Mouse (Mus musculus) leukemia stem cell, adult 10-12 weeks (primary cell): Measurements from ENCODE around the gene Sstr5. TPM values are rescaled to one million over a fixed set of nuclear protein-coding genes. Genes with fewer than 3 reads are reported as not detected.

ENCODE experiments used
- polyA plus RNA-seq: library from polyadenylated mRNA; stranded (reverse); fragments of >175 nt; gene quantifications from 2 replicates; pipeline ENCODE4 v1.2.3, GENCODE M21; 2012; ENCODE audit warnings: low replicate concordance

The Sstr5 gene
- polyA plus RNA-seq: not detected in 2 replicates

DNA sequence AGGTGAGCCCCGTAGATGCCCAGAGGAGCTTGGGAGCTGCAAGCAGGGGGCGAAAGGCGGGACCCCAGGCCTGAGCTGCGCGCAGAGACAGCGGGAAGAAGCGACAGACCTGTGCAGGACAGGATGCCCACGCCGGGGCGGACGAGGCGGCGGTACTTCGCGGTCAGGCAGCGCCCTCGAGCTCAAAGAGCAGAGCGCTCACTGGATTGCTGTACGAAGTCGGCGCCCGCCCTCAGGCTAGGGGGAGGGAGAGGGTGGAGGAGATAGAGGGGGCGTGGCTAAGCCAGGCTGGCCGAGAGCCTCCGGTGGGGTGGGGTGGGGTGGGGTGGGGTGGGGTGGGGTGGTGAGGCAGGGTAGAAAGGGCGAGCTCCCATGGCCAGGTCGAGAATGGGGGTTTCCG lies at the start of gene Sstr5:
Gene Sstr5 (minus strand): TSS at position 276 of the 400 bp plus-strand sequence.

DNA sequence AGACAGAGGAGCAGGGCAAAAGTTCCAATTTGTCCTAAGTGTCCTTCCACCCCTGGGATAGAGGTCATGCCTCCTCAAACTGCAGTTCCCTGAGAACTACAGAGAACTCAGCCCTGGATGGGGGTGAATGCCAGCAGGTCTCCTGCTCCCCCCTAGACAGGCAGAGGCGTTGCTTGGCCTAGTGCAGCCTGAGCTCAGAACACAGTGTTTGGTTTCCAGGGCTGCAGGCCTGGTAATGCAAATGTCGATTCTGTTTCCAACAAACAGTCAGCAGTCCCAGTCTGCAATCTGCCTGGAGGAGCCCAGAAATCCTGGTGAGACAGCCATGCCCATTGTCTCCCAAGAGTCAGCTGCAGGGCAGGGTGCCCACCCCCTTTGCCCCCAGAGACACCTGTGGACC lies 42.8 kb downstream of the Sstr5 start, which contains the start of gene Tekt4:
Gene Tekt4 (plus strand): TSS at position 344 of the 400 bp plus-strand sequence.

Other genes with a start within 250 kb of the Sstr5 start
- gene Baiap3, start 240.9 kb downstream of the Sstr5 start, polyA plus RNA-seq: 0.28 and 0.75 TPM in 2 replicates
- gene Ube2i, start 222.7 kb downstream of the Sstr5 start, polyA plus RNA-seq: 152 and 183 TPM in 2 replicates
- 0.39 TPM in 1 of 2 replicates, not detected in the other for gene Prss34, start 198.9 kb downstream of the Sstr5 start, polyA plus RNA-seq
- not detected in 2 replicates for gene Prss28, start 188.6 kb downstream of the Sstr5 start, polyA plus RNA-seq
- gene Prss29, start 178.6 kb downstream of the Sstr5 start, polyA plus RNA-seq: 0.60 and 0.61 TPM in 2 replicates
- 0.16 and 0.36 TPM in 2 replicates for gene Tpsab1, start 151.7 kb downstream of the Sstr5 start, polyA plus RNA-seq
- gene Tpsb2, start 131.0 kb downstream of the Sstr5 start, polyA plus RNA-seq: 0.93 and 1.2 TPM in 2 replicates
- not detected in 2 replicates for gene Tpsg1, start 128.0 kb downstream of the Sstr5 start, polyA plus RNA-seq
- 2.8 and 7.7 TPM in 2 replicates for gene Cacna1h, start 63.5 kb downstream of the Sstr5 start, polyA plus RNA-seq
- gene Tekt4, start 42.7 kb downstream of the Sstr5 start, polyA plus RNA-seq: not detected in 2 replicates
- gene Sox8, start 73.4 kb upstream of the Sstr5 start, polyA plus RNA-seq: 0.12 TPM in 1 of 2 replicates, not detected in the other
- 8.7 and 13.3 TPM in 2 replicates for gene Lmf1, start 81.8 kb upstream of the Sstr5 start, polyA plus RNA-seq
- not detected in 2 replicates for gene Gng13, start 219.9 kb upstream of the Sstr5 start, polyA plus RNA-seq
- 57.7 and 72.3 TPM in 2 replicates for gene Chtf18, start 230.1 kb upstream of the Sstr5 start, polyA plus RNA-seq
- gene Rpusd1, start 230.4 kb upstream of the Sstr5 start, polyA plus RNA-seq: 64.2 and 71.2 TPM in 2 replicates
- gene Mslnl, start 238.8 kb upstream of the Sstr5 start, polyA plus RNA-seq: not detected in 2 replicates